Comparison of ENCODE assay signal across 19 mouse cellular contexts in genomic region chr6:127044909-127045308, GRCm38 (mm10). TPM values are rescaled to one million over a fixed set of nuclear protein-coding genes. Genes with fewer than 3 reads are reported as not detected.
A peak's percentile ranks its signal among the peaks of the same experiment; 100 is the strongest.
DNase-seq lines count a peak whose midpoint lies in the region; ATAC-seq and TF ChIP-seq lines count a peak whose summit lies in the region.
"Had no signal": no experiment of that assay in that cellular context is flagged by ENCODE, and none has a peak within 500 bp of the region (broad histone marks: within the 10 kb centered on the region; RNA-seq: fewer than 3 reads in every experiment).

No protein-coding gene starts in this region.

- no peak overlapping the region for H3K9ac ChIP-seq in forebrain, embryonic 14.5 days (ENCODE audit: low read length)
- H3K9ac ChIP-seq in forebrain, embryonic 15.5 days (replicated peaks) = no peak overlapping the region
- H3K9ac ChIP-seq in midbrain, postnatal 0 days (replicated peaks; ENCODE audit: low read length, poor library complexity, severe bottlenecking) = no peak overlapping the region
- no peak overlapping the region for H3K9ac ChIP-seq in midbrain, embryonic 15.5 days
- H3K9ac ChIP-seq in stomach, embryonic 16.5 days (ENCODE audit: low read length) = no peak overlapping the region
- H3K9ac ChIP-seq: intestine, embryonic 15.5 days; limb, embryonic 13.5 days; neural tube, embryonic 13.5 days had no signal

- no peak overlapping the region for H3K4me2 ChIP-seq in forebrain, embryonic 14.5 days (ENCODE audit: low read length)
- H3K4me2 ChIP-seq in forebrain, embryonic 15.5 days (replicated peaks) = no peak overlapping the region
- H3K4me2 ChIP-seq in midbrain, postnatal 0 days (ENCODE audit: low read depth, low read length, poor library complexity, severe bottlenecking) = no peak overlapping the region
- no peak overlapping the region for H3K4me2 ChIP-seq in midbrain, embryonic 15.5 days
- H3K4me2 ChIP-seq in stomach, embryonic 16.5 days (ENCODE audit: low read depth, low read length) = no peak overlapping the region
- H3K4me2 ChIP-seq: intestine, embryonic 15.5 days; limb, embryonic 13.5 days; neural tube, embryonic 13.5 days had no signal

- H3K4me1 ChIP-seq in forebrain, embryonic 14.5 days (ENCODE audit: control insufficient read depth, insufficient read depth, low read length) = no peaks in the 10 kb centered on the region
- H3K4me1 ChIP-seq in forebrain, embryonic 15.5 days = no peaks in the 10 kb centered on the region
- H3K4me1 ChIP-seq in midbrain, postnatal 0 days (ENCODE audit: insufficient read depth, low read length) = no peaks in the 10 kb centered on the region
- no peaks in the 10 kb centered on the region for H3K4me1 ChIP-seq in midbrain, embryonic 15.5 days
- H3K4me1 ChIP-seq in stomach, embryonic 16.5 days (ENCODE audit: control insufficient read depth, insufficient read depth, low read length) = no peaks in the 10 kb centered on the region
- H3K4me1 ChIP-seq: neural tube, embryonic 13.5 days had no signal

- ATAC-seq in forebrain, embryonic 14.5 days = no peak
- ATAC-seq in forebrain, embryonic 15.5 days (replicated peaks) = no peak
- no peak for ATAC-seq in midbrain, postnatal 0 days (ENCODE audit: low FRiP score)
- no peak for ATAC-seq in midbrain, embryonic 15.5 days (replicated peaks)
- ATAC-seq in stomach, embryonic 16.5 days (ENCODE audit: insufficient read depth, low FRiP score) = peak; percentile 69; the same call in 1 of the 2 replicates
- ATAC-seq in inflammation-experienced regulatory T-cells, adult 6 months = no peak
- ATAC-seq: CD4-positive, CD25-positive, alpha-beta regulatory T cell, adult 4 months; intestine, embryonic 15.5 days had no signal

- no peak overlapping the region for H3K4me3 ChIP-seq in forebrain, embryonic 14.5 days (ENCODE audit: low read depth, low read length)
- H3K4me3 ChIP-seq in forebrain, embryonic 15.5 days = no peak overlapping the region
- H3K4me3 ChIP-seq in midbrain, postnatal 0 days (ENCODE audit: low read depth, low read length) = no peak overlapping the region
- H3K4me3 ChIP-seq in midbrain, embryonic 15.5 days = no peak overlapping the region
- H3K4me3 ChIP-seq in stomach, embryonic 16.5 days (replicated peaks; ENCODE audit: low read length) = no peak overlapping the region
- H3K4me3 ChIP-seq: erythroblast, embryonic 14.5 days; intestine, embryonic 15.5 days; limb, embryonic 13.5 days; neural tube, embryonic 13.5 days had no signal

- 63% methylated on average over 6 of the region's 6 CpGs for WGBS in forebrain, embryonic 14.5 days
- 56% methylated on average over 6 of the region's 6 CpGs for WGBS in forebrain, embryonic 15.5 days
- WGBS in midbrain, postnatal 0 days = 61% methylated on average over 6 of the region's 6 CpGs
- WGBS in midbrain, embryonic 15.5 days = 59% methylated on average over 6 of the region's 6 CpGs
- 35% methylated on average over 6 of the region's 6 CpGs for WGBS in stomach, embryonic 16.5 days

- H3K27me3 ChIP-seq in forebrain, embryonic 14.5 days (replicated peaks; ENCODE audit: control insufficient read depth, insufficient read depth, low read length) = no peaks in the 10 kb centered on the region
- H3K27me3 ChIP-seq in forebrain, embryonic 15.5 days = no peaks in the 10 kb centered on the region
- no peaks in the 10 kb centered on the region for H3K27me3 ChIP-seq in midbrain, postnatal 0 days (ENCODE audit: insufficient read depth, low read length)
- no peaks in the 10 kb centered on the region for H3K27me3 ChIP-seq in midbrain, embryonic 15.5 days (replicated peaks)
- no peaks in the 10 kb centered on the region for H3K27me3 ChIP-seq in stomach, embryonic 16.5 days (ENCODE audit: control insufficient read depth, insufficient read depth, low read length)
- H3K27me3 ChIP-seq: limb, embryonic 13.5 days; neural tube, embryonic 13.5 days had no signal

- no peak overlapping the region for H3K27ac ChIP-seq in forebrain, embryonic 14.5 days (ENCODE audit: low read depth, low read length)
- no peak overlapping the region for H3K27ac ChIP-seq in forebrain, embryonic 15.5 days (replicated peaks)
- no peak overlapping the region for H3K27ac ChIP-seq in midbrain, postnatal 0 days (ENCODE audit: low read depth, low read length)
- no peak overlapping the region for H3K27ac ChIP-seq in midbrain, embryonic 15.5 days
- no peak overlapping the region for H3K27ac ChIP-seq in stomach, embryonic 16.5 days (ENCODE audit: low read length)
- H3K27ac ChIP-seq: intestine, embryonic 15.5 days; limb, embryonic 13.5 days; neural tube, embryonic 13.5 days had no signal

- peak; percentile 46 for DNase-seq in forebrain, embryonic 14.5 days (ENCODE audit: low spot score)
- peak; percentile 11 for DNase-seq in kidney, postnatal 14 days
- DNase-seq in kidney, adult 18-20 months = no peak
- DNase-seq in midbrain, postnatal 0 days (ENCODE audit: low spot score) = peak; percentile 78
- DNase-seq: adrenal gland, adult 2 months; heart, adult 11 months; thymus, postnatal 4 days had no signal

- no peaks in the 10 kb centered on the region for H3K9me3 ChIP-seq in forebrain, embryonic 14.5 days (replicated peaks; ENCODE audit: control insufficient read depth, low read length)
- H3K9me3 ChIP-seq in forebrain, embryonic 15.5 days = no peaks in the 10 kb centered on the region
- no peaks in the 10 kb centered on the region for H3K9me3 ChIP-seq in midbrain, postnatal 0 days (ENCODE audit: low read length)
- no peaks in the 10 kb centered on the region for H3K9me3 ChIP-seq in midbrain, embryonic 15.5 days
- no peaks in the 10 kb centered on the region for H3K9me3 ChIP-seq in stomach, embryonic 16.5 days (replicated peaks; ENCODE audit: control insufficient read depth, low read length)
- H3K9me3 ChIP-seq: intestine, embryonic 15.5 days; limb, embryonic 13.5 days; neural tube, embryonic 13.5 days had no signal

- TF ChIP-seq CTCF in midbrain, postnatal 0 days (IDR thresholded peaks at IDR 0.05) = no peak

- no peaks in the 10 kb centered on the region for H3K36me3 ChIP-seq in forebrain, embryonic 14.5 days (ENCODE audit: control insufficient read depth, insufficient read depth, low read length)
- H3K36me3 ChIP-seq in forebrain, embryonic 15.5 days = no peaks in the 10 kb centered on the region
- no peaks in the 10 kb centered on the region for H3K36me3 ChIP-seq in midbrain, postnatal 0 days (ENCODE audit: insufficient read depth, low read length)
- H3K36me3 ChIP-seq in midbrain, embryonic 15.5 days (replicated peaks) = no peaks in the 10 kb centered on the region
- H3K36me3 ChIP-seq in stomach, embryonic 16.5 days (ENCODE audit: control insufficient read depth, insufficient read depth, low read length) = no peaks in the 10 kb centered on the region
- H3K36me3 ChIP-seq: intestine, embryonic 15.5 days; limb, embryonic 13.5 days; neural tube, embryonic 13.5 days had no signal

RNA-seq across cellular contexts. Expression of gene Fgf23, which starts 27.8 kb away (rescaled TPM):
- polyA plus RNA-seq in forebrain, embryonic 14.5 days (2014; fragmentation: Nextera tagmentation; extraction: Ambion mirVana) = 0.09 and 0.11 TPM in 2 replicates
- 0.09 and 0.10 TPM in 2 replicates for polyA plus RNA-seq in forebrain, embryonic 15.5 days (2015; fragmentation: Nextera tagmentation; extraction: Ambion mirVana)
- total RNA-seq in midbrain, postnatal 0 days (2014; rRNA removed) = 0.33 and 0.77 TPM in 2 replicates
- polyA plus RNA-seq in midbrain, postnatal 0 days (2015; fragmentation: Nextera tagmentation; extraction: Ambion mirVana) = 0.38 and 0.63 TPM in 2 replicates
- 0.27 and 0.33 TPM in 2 replicates for polyA plus RNA-seq in midbrain, embryonic 15.5 days (2015; fragmentation: Nextera tagmentation; extraction: Ambion mirVana)
- polyA plus RNA-seq in stomach, embryonic 16.5 days (2015; fragmentation: Nextera tagmentation; extraction: Ambion mirVana) = not detected in 2 replicates
- polyA plus RNA-seq in inflammation-experienced regulatory T-cells, adult 6 months (2017; shearing (Covaris generic)) = under 1 TPM in 1 of 3 experiments, not detected in 2; 0.26 TPM
- total RNA-seq: adrenal gland, adult 2 months; common myeloid progenitor, adult 5-6 weeks had no signal
- polyA plus RNA-seq: adrenal gland, adult 2 months; CD4-positive, CD25-positive, alpha-beta regulatory T cell, adult 4 months; erythroblast, embryonic 14.5 days; intestine, embryonic 15.5 days; limb, embryonic 13.5 days; neural tube, embryonic 13.5 days had no signal

RNA-seq across cellular contexts. Expression of gene Fgf6, which starts 29.5 kb away (rescaled TPM):
- not detected in 2 replicates for polyA plus RNA-seq in forebrain, embryonic 14.5 days (2014; fragmentation: Nextera tagmentation; extraction: Ambion mirVana)
- polyA plus RNA-seq in forebrain, embryonic 15.5 days (2015; fragmentation: Nextera tagmentation; extraction: Ambion mirVana) = not detected in 2 replicates
- not detected in 2 replicates for total RNA-seq in midbrain, postnatal 0 days (2014; rRNA removed)
- polyA plus RNA-seq in midbrain, postnatal 0 days (2015; fragmentation: Nextera tagmentation; extraction: Ambion mirVana) = not detected in 2 replicates
- not detected in 2 replicates for polyA plus RNA-seq in midbrain, embryonic 15.5 days (2015; fragmentation: Nextera tagmentation; extraction: Ambion mirVana)
- 0.22 TPM in 1 of 2 replicates, not detected in the other for polyA plus RNA-seq in stomach, embryonic 16.5 days (2015; fragmentation: Nextera tagmentation; extraction: Ambion mirVana)
- not detected for polyA plus RNA-seq in inflammation-experienced regulatory T-cells, adult 6 months (2017; shearing (Covaris generic))
- total RNA-seq: adrenal gland, adult 2 months; common myeloid progenitor, adult 5-6 weeks; layer of hippocampus, postnatal 25 days had no signal
- polyA plus RNA-seq: adrenal gland, adult 2 months; CD4-positive, CD25-positive, alpha-beta regulatory T cell, adult 4 months; erythroblast, embryonic 14.5 days; frontal cortex, adult 2 months; intestine, embryonic 15.5 days; neural tube, embryonic 13.5 days had no signal
